Mouse (Mus musculus) layer of hippocampus, adult 8-10 months (tissue): ENCODE results near the gene Tfap2e. TPM values are rescaled to one million over a fixed set of nuclear protein-coding genes. Genes with fewer than 3 reads are reported as not detected.

Experiments used
- DNase-seq, 2 experiments: peaks; one replicate each; pipeline ENCODE4 v3.0.0; 2022; ENCODE audit warnings: low spot score in 2 of 2
- total RNA-seq, 4 experiments: library from RNA; stranded (reverse); gene quantifications; 2 replicates each; pipeline ENCODE4 v1.2.4; 2022

Gene Tfap2e
- total RNA-seq, result not detected

- DNase-seq, result no peak
Observed at GRCm38 (mm10) chr4:126736001-126736414, at the start of gene Tfap2e. Gene Tfap2e, minus strand, starts transcription at chr4:126736240.

DNA sequence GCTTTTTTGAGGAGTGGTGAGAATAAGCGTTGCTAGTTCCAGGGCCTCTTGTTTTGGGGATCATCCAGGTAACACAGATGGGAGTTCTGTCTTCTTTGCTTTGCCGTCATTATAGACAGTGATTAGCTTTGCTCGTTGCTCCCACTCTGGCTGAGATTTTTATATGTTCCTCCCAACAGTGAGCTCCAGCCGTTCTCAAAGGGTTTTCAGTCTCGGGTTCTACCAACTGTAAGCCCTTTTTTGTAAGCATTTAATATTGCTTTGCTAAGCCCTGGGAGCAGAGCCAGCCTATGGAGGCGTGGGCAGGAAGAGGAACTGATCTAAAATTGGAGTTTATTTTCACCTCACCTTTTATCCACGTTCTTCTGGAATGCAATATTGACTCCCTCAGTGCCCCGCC, 47.0 kb upstream of the Tfap2e start:
- DNase-seq, result peak; percentile 57 to 70

DNA sequence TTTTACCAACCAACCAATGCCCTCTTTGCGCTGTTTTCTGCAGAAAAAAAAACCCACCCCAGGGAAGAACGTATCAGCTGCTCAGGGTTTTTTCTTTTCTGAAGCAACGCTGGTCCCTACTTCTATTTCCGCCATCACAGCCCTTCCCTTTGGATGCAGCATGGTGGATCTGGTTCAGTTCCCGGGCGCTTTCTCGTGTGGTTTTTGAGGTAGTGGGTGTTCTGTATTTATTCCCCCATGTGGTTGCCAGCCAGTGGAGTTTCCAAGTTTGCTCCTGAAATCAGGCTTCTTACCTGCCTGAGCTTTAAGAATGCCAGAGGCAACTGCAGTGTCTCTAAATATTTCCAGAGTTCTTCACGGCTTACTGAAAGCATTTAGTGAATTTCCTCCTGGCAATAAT, 46.5 kb upstream of the Tfap2e start:
- no peak for DNase-seq

GRCm38 (mm10) chr4:126781871-126782270, 45.8 kb upstream of the Tfap2e start:
- no peak for DNase-seq

- DNase-seq, result no peak
Observed at GRCm38 (mm10) chr4:126779826-126780775, 44.1 kb upstream of the Tfap2e start.

DNA sequence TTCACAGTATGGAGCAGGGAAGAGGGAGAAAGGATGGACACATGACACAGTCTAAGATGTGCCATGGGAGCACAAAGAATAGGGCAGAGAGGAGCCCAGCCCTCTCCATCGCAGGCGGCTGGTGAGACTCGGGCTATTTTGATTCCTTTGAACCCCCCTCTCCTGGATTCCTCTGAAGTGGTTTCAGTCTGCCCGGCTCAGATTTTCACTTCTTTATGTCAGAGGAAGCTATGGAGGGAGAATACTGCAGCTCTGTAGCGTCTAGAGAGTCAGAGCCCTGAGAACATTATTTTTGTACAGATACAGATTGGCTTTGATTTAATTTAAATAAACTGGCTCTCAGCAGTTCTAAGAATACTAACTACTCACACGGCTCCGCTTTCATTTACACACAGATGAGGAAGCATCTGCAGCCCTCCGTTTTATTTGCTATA, 43.1 kb upstream of the Tfap2e start:
- no peak for DNase-seq

- DNase-seq, result no peak
Observed at GRCm38 (mm10) chr4:126775182-126775581, 39.1 kb upstream of the Tfap2e start.

- no peak for DNase-seq
Observed at GRCm38 (mm10) chr4:126773871-126774270, 37.8 kb upstream of the Tfap2e start.

GRCm38 (mm10) chr4:126770831-126771230, 34.8 kb upstream of the Tfap2e start:
- no peak for DNase-seq

- no peak for DNase-seq
Observed at GRCm38 (mm10) chr4:126769800-126770563, 33.9 kb upstream of the Tfap2e start.

GRCm38 (mm10) chr4:126763483-126763882, 27.4 kb upstream of the Tfap2e start:
- no peak for DNase-seq

DNA sequence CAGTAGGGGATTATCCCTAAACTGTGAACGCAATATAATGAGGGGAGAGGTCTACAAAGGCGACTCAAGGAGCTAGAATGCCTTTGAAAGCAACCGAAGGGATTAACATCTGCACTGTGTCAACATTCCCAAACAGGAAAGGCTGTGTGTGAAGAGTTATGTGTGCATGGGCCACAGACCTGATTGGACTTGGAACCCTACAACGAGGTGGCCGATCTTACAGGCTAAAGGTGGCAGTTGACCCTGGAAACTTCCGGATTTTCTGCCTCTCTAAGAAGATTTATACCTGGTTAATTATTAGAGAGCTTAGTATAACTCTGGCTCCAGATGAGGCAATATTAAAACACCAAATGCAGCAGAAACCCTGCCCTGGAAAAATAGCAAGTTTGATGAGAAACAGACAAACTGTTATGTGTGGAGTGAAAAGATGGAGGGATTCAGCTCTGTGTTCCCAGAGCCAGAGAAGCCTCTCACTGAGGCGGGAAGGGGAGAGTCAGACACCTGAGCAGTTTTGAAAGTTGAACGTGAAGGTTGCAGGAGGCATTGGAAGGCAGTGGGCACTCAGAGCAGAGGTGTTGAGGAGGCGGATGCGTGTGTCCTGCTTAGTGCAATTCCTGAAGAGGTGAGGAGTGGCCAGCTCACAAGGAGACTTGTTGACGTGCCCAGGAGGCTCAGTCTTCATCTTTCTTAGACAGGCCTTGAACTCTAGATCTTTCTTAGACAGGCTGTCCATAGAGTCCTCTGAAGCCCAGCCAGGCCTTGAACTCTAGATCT, 26.7 kb upstream of the Tfap2e start:
- no peak for DNase-seq

DNA sequence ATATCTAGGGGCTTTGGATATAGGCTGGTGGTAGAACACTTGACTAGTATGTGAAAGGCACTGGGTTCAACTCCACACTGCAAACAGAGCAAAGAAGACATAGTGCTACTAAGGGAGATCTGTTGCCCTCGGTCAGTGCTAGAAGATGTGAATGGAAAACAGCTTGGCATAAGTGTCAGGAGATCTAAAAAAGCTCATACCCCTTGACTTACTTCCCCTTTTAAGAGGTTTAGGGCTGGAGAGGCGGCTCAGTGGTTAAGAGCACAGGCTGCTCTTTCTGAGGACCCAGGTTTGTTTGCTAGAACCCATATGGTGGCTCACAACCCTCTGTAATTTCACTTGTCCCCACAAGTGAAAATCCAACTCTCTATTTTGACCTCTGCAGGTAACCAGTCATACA, 23.4 kb upstream of the Tfap2e start:
- DNase-seq, result no peak

DNA sequence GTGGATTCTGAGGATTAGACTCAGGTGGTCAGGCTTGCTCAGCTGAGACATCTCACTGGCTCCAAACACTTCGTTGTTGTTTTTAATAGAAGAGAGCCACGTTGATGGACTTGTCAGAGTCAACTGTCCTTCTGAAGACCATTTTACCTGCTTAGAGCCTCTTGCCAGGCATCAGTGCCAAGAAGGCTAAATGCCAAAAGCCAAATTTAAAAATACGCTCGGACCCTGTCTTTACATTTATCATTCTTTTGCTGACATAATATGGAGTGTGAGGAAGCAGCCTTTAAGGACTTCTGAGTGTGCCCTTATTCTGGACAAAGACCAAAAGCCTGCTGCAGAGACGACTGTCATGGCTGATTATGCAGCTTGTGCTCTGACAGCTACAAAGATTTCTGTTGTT, 22.3 kb upstream of the Tfap2e start:
- no peak for DNase-seq

DNA sequence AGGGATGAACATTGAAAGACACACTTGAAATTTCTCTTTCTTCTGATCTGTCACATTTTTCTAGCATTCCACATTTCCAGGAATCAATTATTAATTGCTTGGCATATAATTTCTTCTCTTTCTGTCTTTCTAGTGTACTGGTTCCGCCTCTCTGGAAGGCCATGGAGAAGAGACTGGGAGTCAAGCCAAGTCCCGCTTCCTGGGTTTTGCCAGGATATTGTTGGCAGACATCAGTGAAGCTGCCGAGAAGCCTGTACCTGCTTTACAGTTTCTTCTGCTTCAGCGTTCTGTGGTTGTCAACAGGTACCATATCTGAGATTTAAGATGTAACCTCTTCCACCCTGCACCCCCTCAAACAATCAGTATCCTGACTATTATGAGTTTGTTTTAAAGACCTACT, 20.7 kb upstream of the Tfap2e start:
- no peak for DNase-seq

DNA sequence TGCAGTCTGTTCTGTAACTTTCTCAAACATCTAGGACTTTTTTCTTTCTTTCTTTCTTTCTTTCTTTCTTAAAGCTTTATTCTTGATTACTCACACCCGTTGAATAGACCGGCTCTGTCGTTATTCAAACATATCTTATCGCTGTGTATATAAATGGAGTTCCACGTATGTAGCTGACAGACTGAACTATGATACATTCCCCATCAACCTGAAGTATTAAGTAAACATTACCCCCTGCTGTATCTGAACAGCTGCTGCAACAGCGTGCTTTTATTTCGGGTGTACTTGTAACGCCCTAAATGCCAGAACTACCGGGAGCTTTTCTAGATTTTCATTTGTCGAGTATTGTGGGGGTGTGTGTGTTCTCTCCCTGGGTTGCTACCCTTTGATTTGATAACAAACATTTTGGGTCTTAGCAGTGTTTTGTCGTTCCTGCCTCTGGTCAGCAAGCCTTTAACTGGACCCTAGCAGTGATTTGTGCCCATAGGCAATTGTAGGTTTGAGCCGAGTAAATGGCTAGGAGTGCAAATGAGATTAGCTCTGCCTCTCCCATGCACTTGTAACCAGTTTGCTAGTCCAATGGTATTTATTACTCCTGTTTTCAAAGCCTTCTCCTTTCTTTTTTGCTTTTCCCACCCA, 18.8 kb upstream of the Tfap2e start:
- DNase-seq, result no peak

DNA sequence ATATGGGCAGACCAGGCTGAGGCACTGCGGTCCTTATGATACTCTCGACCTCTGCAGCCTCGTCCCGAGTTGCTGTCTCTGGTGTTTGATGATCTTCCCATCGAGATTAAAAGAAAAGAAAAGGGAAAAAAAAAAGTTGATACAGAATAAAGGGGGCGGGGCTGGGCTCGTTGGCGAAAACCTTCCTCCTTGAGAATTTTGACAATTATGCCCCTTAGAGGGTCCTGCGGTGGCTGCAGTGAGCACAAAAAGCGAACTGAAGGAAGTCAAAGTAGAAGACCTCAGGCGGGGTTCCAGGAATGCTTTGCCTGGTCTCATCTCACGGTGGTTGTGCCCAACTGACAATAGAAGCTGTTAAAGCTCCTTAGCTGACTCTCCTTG, 18.2 kb upstream of the Tfap2e start:
- DNase-seq, result no peak

DNA sequence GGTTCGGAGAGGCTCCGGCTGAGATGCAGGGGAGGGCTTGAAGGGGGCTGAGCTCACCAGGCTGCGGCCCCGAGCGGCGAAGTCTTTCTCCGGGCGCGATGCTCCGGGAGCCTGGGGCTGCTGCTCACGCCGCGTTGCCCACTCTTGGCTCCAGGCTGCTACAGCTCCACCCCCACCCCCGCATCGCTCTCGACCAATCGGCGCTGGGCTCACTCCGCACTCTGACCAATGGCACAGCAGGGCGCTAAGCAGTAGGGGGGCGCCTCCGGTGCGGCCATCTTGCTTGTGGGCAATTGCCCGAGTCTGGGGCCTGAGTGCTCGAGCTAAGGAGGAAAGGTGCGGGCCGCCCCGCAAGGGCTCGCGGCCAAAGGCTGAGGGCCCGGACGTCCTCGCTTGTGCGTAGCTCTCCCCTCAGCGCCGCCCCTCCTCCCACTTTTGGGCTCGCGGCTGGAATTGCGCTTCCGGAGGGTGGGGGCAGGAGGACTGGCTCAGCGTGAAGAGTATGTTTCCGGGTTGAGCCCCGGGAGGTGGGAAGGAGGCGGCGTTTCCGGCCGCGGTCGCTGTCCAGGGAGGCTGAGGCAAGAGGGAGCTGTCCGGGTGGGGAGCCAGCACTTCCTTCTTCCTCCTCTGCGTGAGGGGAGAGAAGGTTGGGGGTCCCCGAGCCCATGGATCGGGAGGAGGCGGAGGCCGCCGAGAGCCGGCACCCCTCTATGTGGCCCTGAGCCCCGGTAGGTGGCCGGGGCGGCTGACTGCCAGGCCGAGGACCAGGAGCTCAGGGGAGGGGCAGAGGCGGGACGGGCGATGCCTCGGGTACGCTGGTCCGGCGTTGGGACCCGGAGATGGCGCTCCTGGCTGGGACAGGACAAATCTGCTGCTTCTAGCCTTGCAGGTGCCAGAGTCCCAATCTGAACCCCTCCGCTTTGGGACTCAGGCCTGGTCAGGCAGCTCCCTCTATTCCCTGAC, 17.5 kb upstream of the Tfap2e start, which contains the start of the genes Ncdn and AU040320:
Gene Ncdn, minus strand, starts transcription at position 171 of the 963 bp plus-strand sequence.
Gene AU040320, plus strand, starts transcription at position 277 of the 963 bp plus-strand sequence.
- peak; percentile 95 to 98 for DNase-seq

- DNase-seq, result peak in 1 of 2 experiments; percentile 48
Observed at GRCm38 (mm10) chr4:126752608-126753141, 16.6 kb upstream of the Tfap2e start.
